Mouse (Mus musculus) G1E (cell line): ENCODE measurements around the gene Bbs12.

ENCODE experiments used
- CTCF ChIP-seq: IDR thresholded peaks from 2 replicates; pipeline ENCODE4 v1.5.1; 2012; ENCODE audit warnings: low read depth, low read length, inconsistent platforms, mixed read lengths
- POLR2AphosphoS5 ChIP-seq: IDR thresholded peaks from 2 replicates; pipeline ENCODE4 v1.6.1; 2012; ENCODE audit warnings: low read depth, low read length, inconsistent platforms; ENCODE audit not compliant: insufficient replicate concordance
- TAL1 ChIP-seq: conservative IDR thresholded peaks from 2 replicates; pipeline ENCODE4 v1.6.1; 2012; ENCODE audit warnings: low read depth, low read length, inconsistent platforms, mixed read lengths

- TF ChIP-seq CTCF = no peak
- TF ChIP-seq TAL1 = no peak
- TF ChIP-seq POLR2AphosphoS5 = no peak
Observed at GRCm38 (mm10) chr3:37316233-37316632, 3.9 kb downstream of the Bbs12 start.
